Mouse (Mus musculus): ENCODE data around the gene Abcc5. TPM values are rescaled to one million over a fixed set of nuclear protein-coding genes. Genes with fewer than 3 reads are reported as not detected.

The Abcc5 gene
- polyA plus RNA-seq, 1 experiment: 132 TPM

GRCm38 (mm10) chr16:20334918-20335317 is 91.3 kb downstream of the Abcc5 start:
- Histone ChIP-seq H3K4me3 (ENCODE audit: insufficient read depth, low read length) (no peak overlapping the region), H3K27ac (ENCODE audit: insufficient read depth, low read depth, low read length) (no peak overlapping the region), H3K4me1 (ENCODE audit: control insufficient read depth, insufficient read depth, low read length) (no peaks in the 10 kb centered on the region)
- TF ChIP-seq POLR2A (IDR thresholded peaks at IDR 0.05; ENCODE audit: borderline replicate concordance, low read depth, low read length) (no peak), CTCF (IDR thresholded peaks at IDR 0.05; ENCODE audit: low read depth, low read length) (no peak)

DNA sequence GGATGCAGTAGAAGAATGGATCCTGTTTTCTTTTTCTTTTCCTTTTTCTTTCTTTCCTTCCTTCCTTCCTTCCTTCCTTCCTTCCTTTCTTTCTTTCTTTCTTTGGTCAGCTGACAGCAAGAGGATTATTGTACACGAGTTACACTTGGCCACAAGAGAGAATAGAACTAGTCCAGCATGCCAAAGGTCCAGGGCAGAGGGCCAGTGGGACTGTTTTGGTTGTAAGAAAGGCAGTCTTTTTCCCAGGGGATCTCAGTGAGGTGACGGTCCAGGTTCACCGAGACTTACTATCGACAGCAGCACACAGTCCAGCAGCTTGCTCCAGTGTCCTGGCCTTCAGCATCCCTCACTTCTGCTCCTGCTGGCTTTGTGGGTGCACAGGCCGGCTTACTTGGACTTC is 97.9 kb downstream of the Abcc5 start:
- Histone ChIP-seq H3K27ac (ENCODE audit: insufficient read depth, low read depth, low read length) (no peak overlapping the region), H3K4me3 (ENCODE audit: insufficient read depth, low read length) (no peak overlapping the region), H3K4me1 (ENCODE audit: control insufficient read depth, insufficient read depth, low read length) (peaks cover 13% of the 10 kb centered on the region)
- TF ChIP-seq POLR2A (IDR thresholded peaks at IDR 0.05; ENCODE audit: borderline replicate concordance, low read depth, low read length) (no peak), CTCF (IDR thresholded peaks at IDR 0.05; ENCODE audit: low read depth, low read length) (no peak)

DNA sequence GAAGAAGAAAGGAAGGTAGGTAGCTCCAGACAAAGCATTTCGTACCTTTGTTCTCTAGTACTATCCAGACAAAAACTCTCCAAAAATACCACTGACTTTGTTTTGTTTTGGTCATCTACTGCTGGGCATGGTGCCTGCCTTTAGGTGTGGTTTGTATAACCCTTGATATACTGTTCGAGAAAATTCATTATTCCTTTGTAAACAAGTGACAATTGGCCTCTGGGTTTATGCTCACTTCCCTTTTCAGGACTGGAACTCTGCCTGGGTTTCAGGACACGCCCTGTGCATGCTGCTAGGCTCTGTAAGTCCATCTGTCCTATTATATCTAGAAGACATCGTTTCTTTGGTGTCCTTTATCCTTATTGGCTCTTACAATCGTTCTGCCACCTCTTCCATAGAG is 100.9 kb downstream of the Abcc5 start, which contains the start of gene Cyp2ab1:
Cyp2ab1 (minus strand) TSS at position 119 of the 400 bp plus-strand sequence.
- H3K4me1 ChIP-seq (ENCODE audit: control insufficient read depth, insufficient read depth, low read length): peaks cover 13% of the 10 kb centered on the region
- peak within 1 kb of the TSS; percentile 2; the same call in 1 of the 2 replicates for H3K27ac ChIP-seq (ENCODE audit: insufficient read depth, low read depth, low read length)
- no peak within 1 kb of the TSS for H3K4me3 ChIP-seq (ENCODE audit: insufficient read depth, low read length)
- no peak for TF ChIP-seq POLR2A (IDR thresholded peaks at IDR 0.05; ENCODE audit: borderline replicate concordance, low read depth, low read length)
- TF ChIP-seq CTCF (IDR thresholded peaks at IDR 0.05; ENCODE audit: low read depth, low read length): no peak

- TF ChIP-seq CTCF (IDR thresholded peaks at IDR 0.05; ENCODE audit: low read depth, low read length) (no peak), POLR2A (IDR thresholded peaks at IDR 0.05; ENCODE audit: borderline replicate concordance, low read depth, low read length) (no peak)
- Histone ChIP-seq H3K27ac (ENCODE audit: insufficient read depth, low read depth, low read length) (no peak overlapping the region), H3K4me3 (ENCODE audit: insufficient read depth, low read length) (no peak overlapping the region), H3K4me1 (ENCODE audit: control insufficient read depth, insufficient read depth, low read length) (peaks cover 13% of the 10 kb centered on the region)
These were observed 102.3 kb downstream of the Abcc5 start for GRCm38 (mm10) chr16:20323907-20324306.

- TF ChIP-seq POLR2A (IDR thresholded peaks at IDR 0.05; ENCODE audit: borderline replicate concordance, low read depth, low read length): no peak
- no peak for TF ChIP-seq CTCF (IDR thresholded peaks at IDR 0.05; ENCODE audit: low read depth, low read length)
These were observed 103.9 kb downstream of the Abcc5 start for GRCm38 (mm10) chr16:20322274-20322673.

DNA sequence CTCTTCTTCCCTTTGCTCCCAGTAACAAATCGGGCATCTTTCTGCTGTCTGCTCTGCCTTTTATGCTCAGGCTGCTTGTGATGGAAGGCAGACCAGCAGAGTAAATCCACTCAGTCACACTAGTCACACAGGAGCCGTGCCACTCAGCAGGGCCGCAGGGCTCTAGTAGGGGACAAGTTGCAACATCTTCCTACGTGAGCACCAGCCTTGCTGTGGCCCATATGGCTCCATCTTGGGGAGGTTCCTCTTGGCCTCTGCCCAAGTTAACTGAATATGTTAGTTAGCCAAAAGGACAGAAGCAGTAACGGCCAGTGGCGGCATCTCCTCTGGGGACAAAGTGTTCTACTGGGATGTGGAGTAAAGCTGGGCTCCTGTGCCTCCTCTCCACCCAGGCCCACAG is 109.4 kb downstream of the Abcc5 start:
- Histone ChIP-seq H3K4me3 (ENCODE audit: insufficient read depth, low read length) (no peak overlapping the region), H3K27ac (ENCODE audit: insufficient read depth, low read depth, low read length) (no peak overlapping the region), H3K4me1 (ENCODE audit: control insufficient read depth, insufficient read depth, low read length) (peaks cover 10% of the 10 kb centered on the region)
- no peak for TF ChIP-seq CTCF (IDR thresholded peaks at IDR 0.05; ENCODE audit: low read depth, low read length)
- no peak for TF ChIP-seq POLR2A (IDR thresholded peaks at IDR 0.05; ENCODE audit: borderline replicate concordance, low read depth, low read length)

More at GRCm38 (mm10) chr16:20322274-20322673, 103.9 kb downstream of the Abcc5 start:
- no peak overlapping the region for H3K4me3 ChIP-seq (ENCODE audit: insufficient read depth, low read length)
- H3K27ac ChIP-seq (ENCODE audit: insufficient read depth, low read depth, low read length): no peak overlapping the region
- peaks cover 14% of the 10 kb centered on the region for H3K4me1 ChIP-seq (ENCODE audit: control insufficient read depth, insufficient read depth, low read length)

DNA sequence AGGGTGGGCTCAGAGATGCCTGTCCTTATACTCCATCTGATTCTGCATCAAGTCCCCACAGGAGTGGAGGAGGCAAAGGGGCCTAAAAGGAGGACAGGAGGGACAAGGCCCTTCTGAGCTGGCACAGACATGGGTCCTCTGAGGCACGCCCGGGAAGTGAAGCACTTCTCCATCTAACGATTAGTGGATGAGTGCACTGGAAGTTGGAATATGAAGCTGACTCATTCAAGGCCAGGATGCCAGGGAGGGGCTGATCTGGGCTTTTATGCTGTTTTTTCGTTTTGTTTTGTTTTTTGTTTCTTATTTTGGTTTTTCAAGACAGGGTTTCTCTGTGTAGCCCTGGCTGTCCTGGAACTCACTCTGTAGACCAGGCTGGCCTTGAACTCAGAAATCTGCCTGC is 110.9 kb downstream of the Abcc5 start:
- peaks cover 10% of the 10 kb centered on the region for H3K4me1 ChIP-seq (ENCODE audit: control insufficient read depth, insufficient read depth, low read length)

GRCm38 (mm10) chr16:20312272-20312671 is 113.9 kb downstream of the Abcc5 start:
- H3K4me1 ChIP-seq (ENCODE audit: control insufficient read depth, insufficient read depth, low read length): peaks cover 20% of the 10 kb centered on the region
- H3K27ac ChIP-seq (ENCODE audit: insufficient read depth, low read depth, low read length): no peak overlapping the region
- no peak overlapping the region for H3K4me3 ChIP-seq (ENCODE audit: insufficient read depth, low read length)
- no peak for TF ChIP-seq CTCF (IDR thresholded peaks at IDR 0.05; ENCODE audit: low read depth, low read length)

More for the DNA sequence above, 110.9 kb downstream of the Abcc5 start:
- no peak overlapping the region for H3K27ac ChIP-seq (ENCODE audit: insufficient read depth, low read depth, low read length)
- no peak overlapping the region for H3K4me3 ChIP-seq (ENCODE audit: insufficient read depth, low read length)
- TF ChIP-seq POLR2A (IDR thresholded peaks at IDR 0.05; ENCODE audit: borderline replicate concordance, low read depth, low read length): no peak
- TF ChIP-seq CTCF (IDR thresholded peaks at IDR 0.05; ENCODE audit: low read depth, low read length): no peak

DNA sequence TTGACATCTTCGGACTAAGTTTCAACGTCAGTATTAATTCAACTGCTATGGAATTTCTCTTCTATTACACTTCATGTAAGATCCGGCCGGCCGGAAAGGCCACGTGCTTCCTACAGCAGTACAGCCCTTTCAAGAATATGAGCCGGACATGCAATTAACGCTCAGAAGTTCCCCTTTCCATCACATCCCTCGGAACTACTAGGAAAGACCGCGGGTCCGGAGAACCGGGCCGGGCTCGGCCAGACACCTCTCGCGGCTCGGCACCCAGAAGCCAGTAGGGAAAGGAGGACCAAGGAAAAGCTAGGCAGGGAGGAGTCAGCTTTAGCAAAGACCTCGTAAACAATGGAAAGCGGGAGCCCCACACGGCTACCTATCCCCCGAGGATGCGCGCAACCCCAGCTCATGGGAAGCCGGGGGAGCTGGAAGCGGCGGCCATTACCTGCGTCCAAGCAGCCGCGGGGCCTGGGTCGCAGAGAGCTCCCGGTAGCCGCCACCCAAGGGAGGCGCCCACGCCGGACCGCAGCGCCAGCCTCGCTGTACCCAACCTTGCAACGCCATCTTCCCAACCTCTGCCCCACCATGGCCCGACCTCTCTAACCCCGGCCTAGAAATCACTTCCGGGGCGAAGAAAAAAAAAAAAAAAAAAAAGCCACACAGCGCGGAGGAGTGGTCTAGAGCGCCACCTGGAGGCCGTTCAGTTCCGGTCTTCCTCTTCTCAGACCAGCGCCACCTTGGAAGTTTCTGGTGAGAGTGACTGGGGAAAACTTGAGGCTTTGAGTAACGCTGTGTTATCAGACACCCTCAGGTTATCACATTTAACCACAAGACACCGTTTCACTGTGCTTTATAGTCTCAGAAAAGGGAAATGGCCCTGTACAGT is 124.2 kb downstream of the Abcc5 start, which contains the start of gene Parl:
Parl (minus strand) TSS at position 618 of the 880 bp plus-strand sequence.
- H3K27ac ChIP-seq (ENCODE audit: insufficient read depth, low read depth, low read length): peak within 1 kb of the TSS; percentile 74
- H3K4me1 ChIP-seq (ENCODE audit: control insufficient read depth, insufficient read depth, low read length): peaks cover 22% of the 10 kb centered on the region
- H3K4me3 ChIP-seq (ENCODE audit: insufficient read depth, low read length): peak within 1 kb of the TSS; percentile 83
- TF ChIP-seq CTCF (IDR thresholded peaks at IDR 0.05; ENCODE audit: low read depth, low read length) (peak; percentile 90), POLR2A (IDR thresholded peaks at IDR 0.05; ENCODE audit: borderline replicate concordance, low read depth, low read length) (no peak)

- H3K27ac ChIP-seq (ENCODE audit: insufficient read depth, low read depth, low read length): no peak overlapping the region
- H3K4me1 ChIP-seq (ENCODE audit: control insufficient read depth, insufficient read depth, low read length): peaks cover 22% of the 10 kb centered on the region
- TF ChIP-seq POLR2A (IDR thresholded peaks at IDR 0.05; ENCODE audit: borderline replicate concordance, low read depth, low read length): no peak
- no peak for TF ChIP-seq CTCF (IDR thresholded peaks at IDR 0.05; ENCODE audit: low read depth, low read length)
- H3K4me3 ChIP-seq (ENCODE audit: insufficient read depth, low read length): no peak overlapping the region
These were observed 126.1 kb downstream of the Abcc5 start for GRCm38 (mm10) chr16:20300076-20300475.

Other genes starting within 250 kb of the Abcc5 start
- gene Map6d1, start 185.0 kb downstream of the Abcc5 start, polyA plus RNA-seq (2012; ENCODE audit: insufficient read depth, insufficient read length, missing spikeins): not detected in 2 replicates
- 44.4 and 47.9 TPM in 2 replicates for gene Parl, start 124.0 kb downstream of the Abcc5 start, polyA plus RNA-seq (2012; ENCODE audit: insufficient read depth, insufficient read length, missing spikeins)
- gene Cyp2ab1, start 101.0 kb downstream of the Abcc5 start, polyA plus RNA-seq (2012; ENCODE audit: insufficient read depth, insufficient read length, missing spikeins): 0.47 TPM in 1 of 2 replicates, not detected in the other
- gene Eif2b5, start 72.4 kb upstream of the Abcc5 start, polyA plus RNA-seq (2012; ENCODE audit: insufficient read depth, insufficient read length, missing spikeins): 23.9 and 25.9 TPM in 2 replicates
- 26.8 and 30.4 TPM in 2 replicates for gene Dvl3, start 90.6 kb upstream of the Abcc5 start, polyA plus RNA-seq (2012; ENCODE audit: insufficient read depth, insufficient read length, missing spikeins)
- gene Ap2m1, start 109.1 kb upstream of the Abcc5 start, polyA plus RNA-seq (2012; ENCODE audit: insufficient read depth, insufficient read length, missing spikeins): 348 and 391 TPM in 2 replicates
- 53.5 and 74.8 TPM in 2 replicates for gene Abcf3, start 122.2 kb upstream of the Abcc5 start, polyA plus RNA-seq (2012; ENCODE audit: insufficient read depth, insufficient read length, missing spikeins)
- gene Vwa5b2, start 163.1 kb upstream of the Abcc5 start, polyA plus RNA-seq (2012; ENCODE audit: insufficient read depth, insufficient read length, missing spikeins): not detected in 2 replicates
- gene Eef1akmt4, start 185.2 kb upstream of the Abcc5 start, polyA plus RNA-seq (2012; ENCODE audit: insufficient read depth, insufficient read length, missing spikeins): 7.0 and 9.8 TPM in 2 replicates
- gene Gm49333, start 185.2 kb upstream of the Abcc5 start, polyA plus RNA-seq (2012; ENCODE audit: insufficient read depth, insufficient read length, missing spikeins): not detected in 2 replicates
- 10.9 and 13.1 TPM in 2 replicates for gene Alg3, start 185.3 kb upstream of the Abcc5 start, polyA plus RNA-seq (2012; ENCODE audit: insufficient read depth, insufficient read length, missing spikeins)
- 2.5 and 2.7 TPM in 2 replicates for gene Camk2n2, start 194.9 kb upstream of the Abcc5 start, polyA plus RNA-seq (2012; ENCODE audit: insufficient read depth, insufficient read length, missing spikeins)
- gene Ece2, start 203.4 kb upstream of the Abcc5 start, polyA plus RNA-seq (2012; ENCODE audit: insufficient read depth, insufficient read length, missing spikeins): not detected in 2 replicates
- 147 and 191 TPM in 2 replicates for gene Psmd2, start 225.3 kb upstream of the Abcc5 start, polyA plus RNA-seq (2012; ENCODE audit: insufficient read depth, insufficient read length, missing spikeins)
- 101 and 119 TPM in 2 replicates for gene Eif4g1, start 241.9 kb upstream of the Abcc5 start, polyA plus RNA-seq (2012; ENCODE audit: insufficient read depth, insufficient read length, missing spikeins)